Comparison of ENCODE assay signal across 17 mouse cellular contexts in the genomic region with DNA sequence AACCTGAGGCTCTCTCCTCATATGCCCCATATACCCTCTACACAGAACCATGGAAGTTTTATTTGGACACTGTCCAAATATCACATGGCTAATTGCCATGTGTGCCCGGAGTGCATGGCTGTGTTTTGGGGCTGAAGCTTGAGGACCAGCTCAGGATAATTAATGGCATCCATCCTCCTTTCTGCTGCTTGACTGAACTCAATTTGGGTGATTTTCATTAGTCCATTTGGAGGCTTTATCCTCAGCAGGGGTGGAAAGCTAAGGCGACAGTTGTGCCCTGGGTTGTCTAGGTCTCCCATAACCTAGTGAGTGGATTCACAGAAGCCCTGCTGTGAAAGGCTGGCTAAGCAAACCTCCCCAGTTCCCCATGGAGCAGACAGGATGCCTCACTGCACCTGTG.
"Had no signal": no experiment of that assay in that cellular context is flagged by ENCODE, and none has a peak within 500 bp of the region (broad histone marks: within the 10 kb centered on the region; RNA-seq: fewer than 3 reads in every experiment).

No protein-coding gene starts in this region.

- DNase-seq: kidney, adult 18-20 months; kidney, postnatal 4 days; left cerebral cortex, postnatal 4 days; lung, adult 2 months; lung, postnatal 36 days; midbrain, embryonic 14.5 days; right cerebral cortex, postnatal 14 days; thymus, adult 2 months; thymus, postnatal 25 days had no signal

- H3K27me3 ChIP-seq: intestine, embryonic 15.5 days; liver, embryonic 15.5 days; neural tube, embryonic 15.5 days; stomach, embryonic 15.5 days had no signal

- H3K9me3 ChIP-seq: intestine, embryonic 15.5 days; liver, embryonic 15.5 days; neural tube, embryonic 15.5 days; stomach, embryonic 15.5 days had no signal

- H3K27ac ChIP-seq: intestine, embryonic 15.5 days; layer of hippocampus, adult 2 months; liver, embryonic 15.5 days; neural tube, embryonic 15.5 days; stomach, embryonic 15.5 days had no signal

- H3K4me3 ChIP-seq: intestine, embryonic 15.5 days; layer of hippocampus, adult 2 months; liver, embryonic 15.5 days; myocyte; neural tube, embryonic 15.5 days; stomach, embryonic 15.5 days had no signal

- ATAC-seq: intestine, embryonic 15.5 days; lung, postnatal 0 days had no signal

- H3K4me1 ChIP-seq: intestine, embryonic 15.5 days; liver, embryonic 15.5 days; stomach, embryonic 15.5 days had no signal

- H3K36me3 ChIP-seq: intestine, embryonic 15.5 days; liver, embryonic 15.5 days; neural tube, embryonic 15.5 days; stomach, embryonic 15.5 days had no signal

- H3K4me2 ChIP-seq: intestine, embryonic 15.5 days; liver, embryonic 11.5 days; liver, embryonic 15.5 days; neural tube, embryonic 15.5 days; stomach, embryonic 15.5 days had no signal

- H3K9ac ChIP-seq: intestine, embryonic 15.5 days; liver, embryonic 15.5 days; neural tube, embryonic 15.5 days; stomach, embryonic 15.5 days had no signal
